Mouse (Mus musculus) spleen, adult 2 months (tissue): Measurements from ENCODE around the gene Gng8.

ENCODE experiments used
- CTCF ChIP-seq: fragments of 200-500 bp; IDR thresholded peaks from 2 replicates; pipeline ENCODE4 v1.5.1; 2011; ENCODE audit warnings: mild to moderate bottlenecking, inconsistent platforms; ENCODE audit not compliant: insufficient read depth, insufficient read length, insufficient replicate concordance; ENCODE audit errors: extremely low read depth
- POLR2A ChIP-seq: fragments of 200-500 bp; IDR thresholded peaks from 2 replicates; pipeline ENCODE4 v1.6.1; 2011; ENCODE audit warnings: low read depth, low read length, inconsistent platforms

DNA sequence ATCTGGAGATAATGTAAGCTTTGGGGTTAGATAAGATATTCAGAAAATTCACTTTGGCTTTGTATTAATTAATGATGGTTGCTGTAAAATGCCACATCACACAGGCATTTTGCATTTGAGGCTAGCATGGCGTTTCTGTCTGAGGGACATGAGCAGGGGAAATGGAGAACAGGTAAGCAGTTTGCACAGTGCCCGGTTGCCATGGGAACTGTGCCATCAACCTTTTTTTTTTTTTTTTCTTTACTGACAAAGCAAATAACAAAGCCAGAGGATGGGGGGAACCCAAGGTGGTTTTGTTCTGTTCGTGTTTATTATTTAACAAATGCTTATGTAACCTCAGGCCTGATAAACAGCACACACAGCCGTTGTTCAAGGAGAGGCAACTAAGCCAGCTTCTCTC lies 51.3 kb downstream of the Gng8 start:
- no peak for TF ChIP-seq CTCF
- no peak for TF ChIP-seq POLR2A
